Mouse (Mus musculus): ENCODE measurements around the gene Olfr608. TPM values are rescaled to one million over a fixed set of nuclear protein-coding genes. Genes with fewer than 3 reads are reported as not detected.
"Not testable (repeated sequence)": the region's sequence is repeated elsewhere in the genome, so short reads cannot be mapped to it uniquely, and the experiment has no call there.

The Olfr608 gene
- polyA plus RNA-seq (2014; fragmentation: Nextera tagmentation; extraction: Ambion mirVana), result not detected in 2 replicates

DNA sequence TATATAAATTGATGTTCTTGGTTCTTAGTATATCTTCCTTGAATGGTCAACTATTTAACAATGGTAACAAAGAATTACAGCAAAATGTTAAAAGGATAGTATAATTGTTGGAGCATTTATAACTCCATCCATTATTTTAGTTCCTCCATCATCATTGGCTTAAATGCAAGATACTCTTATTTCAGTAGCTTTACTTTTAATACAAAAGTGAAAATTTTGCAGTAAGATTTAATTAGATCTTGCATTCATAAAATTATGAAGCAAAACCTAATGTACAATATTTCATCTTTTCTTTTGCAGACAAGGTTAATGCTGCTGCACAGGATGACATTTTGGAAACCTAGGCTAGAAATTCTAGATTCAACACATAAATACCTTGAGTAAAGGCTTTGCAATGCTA lies at the start of gene Olfr608:
Gene Olfr608 (plus strand): TSS at position 301 of the 400 bp plus-strand sequence.
- H3K4me1 ChIP-seq (ENCODE audit: control insufficient read depth, insufficient read depth, low read length), result no peaks in the 10 kb centered on the region
- H3K27ac ChIP-seq (ENCODE audit: low read depth, low read length), result no peak within 1 kb of the TSS
- no peak within 1 kb of the TSS for H3K4me2 ChIP-seq
- H3K9ac ChIP-seq (ENCODE audit: low read length), result no peak within 1 kb of the TSS
- no peaks in the 10 kb centered on the region for H3K27me3 ChIP-seq (ENCODE audit: control insufficient read depth, insufficient read depth, low read length)
- H3K9me3 ChIP-seq (ENCODE audit: control insufficient read depth, low read length), result no peaks in the 10 kb centered on the region
- no peaks in the 10 kb centered on the region for H3K36me3 ChIP-seq (ENCODE audit: control insufficient read depth, insufficient read depth, low read length)
- DNase-seq (ENCODE audit: low spot score, missing footprints) (no peak), ATAC-seq (ENCODE audit: low FRiP score) (no peak)
- no peak within 1 kb of the TSS for H3K4me3 ChIP-seq (ENCODE audit: low read depth, low read length)

DNA sequence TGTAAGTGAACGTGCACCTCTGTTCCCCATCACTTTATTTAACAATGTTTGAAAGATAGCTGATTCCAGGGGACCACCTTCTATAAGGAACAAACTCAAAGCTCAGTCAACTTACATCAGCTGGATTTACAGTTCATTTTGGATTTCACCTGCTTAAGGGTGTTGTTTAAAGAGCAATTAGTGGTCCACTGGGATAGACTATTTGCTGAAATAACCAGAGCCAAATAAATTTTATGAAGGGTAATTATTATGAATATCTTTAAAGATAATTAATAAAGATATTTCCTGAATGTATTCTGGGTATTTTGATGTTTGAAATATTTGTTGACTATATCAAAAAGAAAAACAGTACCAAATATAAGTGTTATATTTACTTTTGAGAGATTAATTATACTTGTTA lies 24.3 kb upstream of the Olfr608 start, which contains the start of gene Olfr605:
Gene Olfr605 (minus strand): TSS at position 101 of the 400 bp plus-strand sequence.
- no peaks in the 10 kb centered on the region for H3K4me1 ChIP-seq (ENCODE audit: control insufficient read depth, insufficient read depth, low read length)
- H3K36me3 ChIP-seq (ENCODE audit: control insufficient read depth, insufficient read depth, low read length), result no peaks in the 10 kb centered on the region
- no peak within 1 kb of the TSS for H3K27ac ChIP-seq (ENCODE audit: low read depth, low read length)
- ATAC-seq (ENCODE audit: low FRiP score), result no peak
- H3K27me3 ChIP-seq (ENCODE audit: control insufficient read depth, insufficient read depth, low read length), result no peaks in the 10 kb centered on the region
- no peak within 1 kb of the TSS for H3K4me3 ChIP-seq (ENCODE audit: low read depth, low read length)
- no peak within 1 kb of the TSS for H3K9ac ChIP-seq (ENCODE audit: low read length)
- no peaks in the 10 kb centered on the region for H3K9me3 ChIP-seq (ENCODE audit: control insufficient read depth, low read length)
- H3K4me2 ChIP-seq, result no peak within 1 kb of the TSS
- no peak for DNase-seq (ENCODE audit: low spot score, missing footprints)
- 90% methylated on average over 1 of the region's 1 CpGs for WGBS

DNA sequence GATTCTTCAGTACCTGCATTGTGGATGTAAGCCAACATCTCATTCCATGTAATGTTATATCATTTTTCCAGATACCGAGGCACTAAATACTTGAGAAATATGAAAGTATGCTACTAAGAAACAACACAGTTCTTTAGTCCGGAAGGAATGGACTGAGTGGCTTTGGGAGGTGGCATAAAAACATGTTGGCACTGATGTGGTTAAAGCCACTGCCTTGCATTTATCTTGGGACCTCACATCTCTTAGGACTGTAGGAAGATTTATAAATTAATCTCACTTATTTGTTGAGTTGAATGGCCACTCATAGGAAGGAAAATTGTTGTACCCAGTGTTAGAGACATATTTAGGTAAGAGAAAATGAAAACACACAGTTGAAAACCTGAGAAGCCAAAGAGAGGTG lies 20.9 kb upstream of the Olfr608 start, which contains the start of gene Olfr606:
Gene Olfr606 (plus strand): TSS at position 301 of the 400 bp plus-strand sequence.
- Histone ChIP-seq H3K36me3 (ENCODE audit: control insufficient read depth, insufficient read depth, low read length) (no peaks in the 10 kb centered on the region), H3K4me3 (ENCODE audit: low read depth, low read length) (no peak within 1 kb of the TSS), H3K27me3 (ENCODE audit: control insufficient read depth, insufficient read depth, low read length) (no peaks in the 10 kb centered on the region), H3K4me2 (no peak within 1 kb of the TSS), H3K9me3 (ENCODE audit: control insufficient read depth, low read length) (no peaks in the 10 kb centered on the region), H3K4me1 (ENCODE audit: control insufficient read depth, insufficient read depth, low read length) (no peaks in the 10 kb centered on the region), H3K27ac (ENCODE audit: low read depth, low read length) (no peak within 1 kb of the TSS), H3K9ac (ENCODE audit: low read length) (no peak within 1 kb of the TSS)
- no peak for DNase-seq (ENCODE audit: low spot score, missing footprints)
- ATAC-seq (ENCODE audit: low FRiP score), result no peak
- 96% methylated on average over 2 of the region's 2 CpGs for WGBS

DNA sequence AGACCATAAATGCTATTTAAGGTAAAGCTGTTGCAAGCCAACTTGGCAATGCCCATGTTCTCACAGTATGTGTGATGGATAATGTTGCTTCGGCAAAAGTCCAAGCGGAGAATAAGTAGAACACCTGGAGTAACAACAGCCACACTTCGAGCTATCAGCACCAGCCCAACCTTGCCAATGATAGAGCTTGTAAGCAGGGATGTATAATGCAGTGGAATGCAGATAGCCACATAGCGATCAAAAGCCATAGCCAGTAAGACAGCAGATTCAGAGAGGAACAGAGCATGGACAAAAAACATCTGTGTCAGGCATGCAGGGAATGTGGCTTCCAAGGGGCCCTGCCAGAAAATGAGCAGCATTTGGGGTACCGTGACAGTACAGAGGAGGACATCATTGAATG lies 9.1 kb upstream of the Olfr608 start:
- ATAC-seq (ENCODE audit: low FRiP score), result no peak
- Histone ChIP-seq H3K4me2 (no peak overlapping the region), H3K36me3 (ENCODE audit: control insufficient read depth, insufficient read depth, low read length) (no peaks in the 10 kb centered on the region), H3K9me3 (ENCODE audit: control insufficient read depth, low read length) (no peaks in the 10 kb centered on the region), H3K9ac (ENCODE audit: low read length) (no peak overlapping the region), H3K27me3 (ENCODE audit: control insufficient read depth, insufficient read depth, low read length) (no peaks in the 10 kb centered on the region), H3K4me3 (ENCODE audit: low read depth, low read length) (no peak overlapping the region), H3K4me1 (ENCODE audit: control insufficient read depth, insufficient read depth, low read length) (no peaks in the 10 kb centered on the region), H3K27ac (ENCODE audit: low read depth, low read length) (no peak overlapping the region)
- no peak for DNase-seq (ENCODE audit: low spot score, missing footprints)
- 89% methylated on average over 5 of the region's 5 CpGs for WGBS

DNA sequence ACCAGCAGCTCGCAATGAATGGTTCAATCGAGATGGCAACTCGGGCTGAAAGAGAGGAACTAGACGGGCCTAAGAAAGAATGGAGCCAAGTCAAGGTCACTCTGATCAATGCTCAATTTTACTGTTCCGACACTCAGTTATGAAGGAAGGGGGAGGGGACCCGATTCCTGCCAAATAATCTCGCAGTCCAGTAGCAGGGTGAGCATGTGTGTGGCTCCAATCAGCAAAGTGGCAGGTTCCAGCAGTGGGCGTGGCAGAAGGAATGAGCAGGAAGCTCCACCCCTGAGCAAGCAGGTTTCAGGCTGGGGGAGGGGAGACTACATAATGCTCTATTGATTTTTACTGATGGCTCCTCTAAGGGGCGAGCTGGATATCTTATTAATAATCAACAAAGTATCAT lies 7.4 kb downstream of the Olfr608 start:
- H3K9ac ChIP-seq (ENCODE audit: low read length); H3K27ac ChIP-seq (ENCODE audit: low read depth, low read length); H3K9me3 ChIP-seq (ENCODE audit: control insufficient read depth, low read length); ATAC-seq (ENCODE audit: low FRiP score); H3K36me3 ChIP-seq (ENCODE audit: control insufficient read depth, insufficient read depth, low read length); H3K4me2 ChIP-seq; H3K4me3 ChIP-seq (ENCODE audit: low read depth, low read length); DNase-seq (ENCODE audit: low spot score, missing footprints); H3K4me1 ChIP-seq (ENCODE audit: control insufficient read depth, insufficient read depth, low read length); H3K27me3 ChIP-seq (ENCODE audit: control insufficient read depth, insufficient read depth, low read length): not testable (repeated sequence)
- WGBS, result 94% methylated on average over 9 of the region's 9 CpGs

DNA sequence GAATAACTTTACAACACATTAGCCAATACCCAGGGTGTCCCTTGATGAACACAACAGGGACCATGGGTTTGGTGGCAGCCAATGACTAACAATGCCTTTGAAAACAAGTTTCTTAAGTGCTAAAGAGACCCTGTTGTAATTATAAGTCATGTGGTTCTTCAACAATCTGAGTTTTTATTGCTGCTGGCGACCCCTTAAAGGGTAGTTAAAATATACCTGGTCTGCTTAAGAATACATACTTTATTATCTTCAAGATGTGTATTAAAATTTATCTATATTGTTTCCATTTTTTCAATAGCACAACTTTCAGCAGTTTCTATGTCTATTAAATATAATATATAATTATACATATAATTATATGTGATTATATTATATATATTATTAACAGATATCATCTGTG lies 28.3 kb downstream of the Olfr608 start, which contains the start of gene Olfr609:
Gene Olfr609 (minus strand): TSS at position 101 of the 400 bp plus-strand sequence.
- Histone ChIP-seq H3K27me3 (ENCODE audit: control insufficient read depth, insufficient read depth, low read length) (no peaks in the 10 kb centered on the region), H3K9ac (ENCODE audit: low read length) (no peak within 1 kb of the TSS), H3K4me3 (ENCODE audit: low read depth, low read length) (no peak within 1 kb of the TSS), H3K4me2 (no peak within 1 kb of the TSS), H3K36me3 (ENCODE audit: control insufficient read depth, insufficient read depth, low read length) (no peaks in the 10 kb centered on the region), H3K4me1 (ENCODE audit: control insufficient read depth, insufficient read depth, low read length) (no peaks in the 10 kb centered on the region), H3K27ac (ENCODE audit: low read depth, low read length) (no peak within 1 kb of the TSS), H3K9me3 (ENCODE audit: control insufficient read depth, low read length) (no peaks in the 10 kb centered on the region)
- ATAC-seq (ENCODE audit: low FRiP score) (no peak), DNase-seq (ENCODE audit: low spot score, missing footprints) (no peak)
- 58% methylated on average over 1 of the region's 1 CpGs for WGBS

DNA sequence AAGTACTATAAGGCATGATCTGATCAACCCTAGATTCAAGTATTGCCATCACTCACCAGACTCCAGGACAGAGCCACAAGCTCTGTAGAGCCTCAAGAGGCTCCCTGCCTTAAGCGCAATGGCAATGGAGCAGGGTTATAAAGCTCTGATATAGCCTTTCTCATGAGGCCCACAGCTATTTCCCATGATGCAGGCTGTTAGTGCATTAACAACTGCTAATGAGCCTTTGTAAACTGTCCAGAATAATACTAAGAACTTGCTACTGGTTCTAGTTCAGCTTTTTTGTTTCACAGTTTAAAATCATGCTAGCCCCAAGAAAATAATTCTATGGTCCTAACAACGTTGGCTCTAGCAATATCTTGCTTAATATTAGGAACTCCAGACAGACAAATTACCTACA lies 42.3 kb downstream of the Olfr608 start, which contains the start of gene Olfr610:
Gene Olfr610 (minus strand): TSS at position 101 of the 400 bp plus-strand sequence.
- WGBS, result 90% methylated on average over 2 of the region's 2 CpGs
- no peak for DNase-seq (ENCODE audit: low spot score, missing footprints)
- no peak within 1 kb of the TSS for H3K4me2 ChIP-seq
- H3K27ac ChIP-seq (ENCODE audit: low read depth, low read length), result no peak within 1 kb of the TSS
- no peak for ATAC-seq (ENCODE audit: low FRiP score)
- no peaks in the 10 kb centered on the region for H3K36me3 ChIP-seq (ENCODE audit: control insufficient read depth, insufficient read depth, low read length)
- H3K27me3 ChIP-seq (ENCODE audit: control insufficient read depth, insufficient read depth, low read length), result no peaks in the 10 kb centered on the region
- H3K4me3 ChIP-seq (ENCODE audit: low read depth, low read length), result no peak within 1 kb of the TSS
- no peaks in the 10 kb centered on the region for H3K4me1 ChIP-seq (ENCODE audit: control insufficient read depth, insufficient read depth, low read length)
- H3K9ac ChIP-seq (ENCODE audit: low read length), result no peak within 1 kb of the TSS
- no peaks in the 10 kb centered on the region for H3K9me3 ChIP-seq (ENCODE audit: control insufficient read depth, low read length)

DNA sequence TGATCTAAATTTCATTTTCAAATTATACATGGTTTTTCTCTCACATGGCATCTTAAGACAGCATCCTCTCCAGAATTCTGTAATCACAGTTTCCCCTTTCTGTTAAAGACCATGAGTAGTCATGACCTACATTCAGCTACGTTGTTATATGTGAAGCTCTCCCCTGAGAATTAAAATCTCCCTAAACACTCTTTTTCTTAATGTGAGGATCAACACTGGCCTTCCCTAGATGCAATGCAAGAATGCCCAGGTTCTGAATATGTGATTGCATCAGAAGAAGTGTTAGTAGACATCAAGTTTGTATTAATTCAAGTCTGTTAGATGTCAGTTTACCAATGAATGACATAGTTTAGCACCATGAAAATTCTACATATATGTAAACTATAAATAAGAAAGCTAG lies 51.1 kb downstream of the Olfr608 start, which contains the start of gene Olfr611:
Gene Olfr611 (minus strand): TSS at position 101 of the 400 bp plus-strand sequence.
- 61% methylated on average over 1 of the region's 1 CpGs for WGBS
- H3K9me3 ChIP-seq (ENCODE audit: control insufficient read depth, low read length), result not testable (repeated sequence)

More for the DNA sequence above, 51.1 kb downstream of the Olfr608 start, which contains the start of gene Olfr611:
- H3K27me3 ChIP-seq (ENCODE audit: control insufficient read depth, insufficient read depth, low read length); ATAC-seq (ENCODE audit: low FRiP score); H3K27ac ChIP-seq (ENCODE audit: low read depth, low read length); H3K9ac ChIP-seq (ENCODE audit: low read length); DNase-seq (ENCODE audit: low spot score, missing footprints); H3K36me3 ChIP-seq (ENCODE audit: control insufficient read depth, insufficient read depth, low read length); H3K4me1 ChIP-seq (ENCODE audit: control insufficient read depth, insufficient read depth, low read length); H3K4me2 ChIP-seq; H3K4me3 ChIP-seq (ENCODE audit: low read depth, low read length): not testable (repeated sequence)
